Mouse (Mus musculus) forebrain, postnatal 0 days (tissue): ENCODE measurements around the gene Sept10. TPM values are rescaled to one million over a fixed set of nuclear protein-coding genes. Genes with fewer than 3 reads are reported as not detected.

Experiments used
- ATAC-seq: fragments of 200-750 bp; cut with Nextera tagmentation; 2 replicates; pipeline ENCODE4 v1.8.0; 2017; ENCODE audit warnings: mild to moderate bottlenecking, moderate library complexity
- DNase-seq: peaks from one replicate; pipeline ENCODE4 v3.0.0-alpha.2; 2015
- H3K27ac ChIP-seq: fragments of 300-500 bp; sonication (generic); 2 replicates; pipeline ENCODE4 v1.5.1; 2014; ENCODE audit warnings: low read depth, mild to moderate bottlenecking, antibody characterized with exemption, low read length, moderate library complexity, mixed read lengths
- H3K27me3 ChIP-seq: fragments of 300-500 bp; sonication (generic); 2 replicates; pipeline ENCODE4 v1.6.1; 2014; ENCODE audit warnings: mild to moderate bottlenecking, low read length, mixed read lengths; ENCODE audit not compliant: insufficient read depth
- H3K36me3 ChIP-seq: fragments of 300-500 bp; sonication (generic); 2 replicates; pipeline ENCODE4 v1.6.1; 2014; ENCODE audit warnings: mild to moderate bottlenecking, moderate library complexity; ENCODE audit not compliant: insufficient read depth
- H3K4me1 ChIP-seq: fragments of 300-500 bp; sonication (generic); 2 replicates; pipeline ENCODE4 v1.6.1; 2014; ENCODE audit warnings: antibody characterized with exemption; ENCODE audit not compliant: insufficient read depth
- H3K4me2 ChIP-seq: fragments of 300-500 bp; sonication (generic); 2 replicates; pipeline ENCODE4 v1.6.1; 2014; ENCODE audit warnings: low read depth, mild to moderate bottlenecking, moderate library complexity
- H3K4me3 ChIP-seq: fragments of 300-500 bp; sonication (generic); 2 replicates; pipeline ENCODE4 v1.5.1; 2014; ENCODE audit warnings: low read depth, low read length, mixed read lengths
- H3K9ac ChIP-seq: fragments of 300-500 bp; sonication (generic); 2 replicates; pipeline ENCODE4 v1.6.1; 2014; ENCODE audit warnings: mild to moderate bottlenecking
- H3K9me3 ChIP-seq: fragments of 300-500 bp; sonication (generic); 2 replicates; pipeline ENCODE4 v1.6.1; 2016; ENCODE audit warnings: low read length
- CTCF ChIP-seq: sonication (generic); IDR thresholded peaks from 2 replicates; pipeline ENCODE4 v1.5.1; 2016; ENCODE audit warnings: antibody characterized with exemption, control low read depth, low read depth
- WGBS: fragments of 180-500 bp; shearing (Covaris S2); extraction: QIAGEN DNeasy Blood & Tissue Kit; methylation state at CpG from one replicate; pipeline ENCODE4 v1.1.7; 2014; 5-methylcytosine and 5-hydroxymethylcytosine counted together
- polyA plus RNA-seq: library from polyadenylated mRNA; unstranded; fragments of >200 nt; fragmentation: Nextera tagmentation; extraction: Ambion mirVana; gene quantifications from 2 replicates; pipeline ENCODE4 v1.2.1, GENCODE M21; 2015
- total RNA-seq: library from RNA; depleted of rRNA; stranded (reverse); fragments of >200 nt; gene quantifications from 2 replicates; pipeline ENCODE4 v1.2.3, GENCODE M21; 2014

The Sept10 gene
- total and polyA plus RNA-seq, 2 experiments from 2014 or later, result 9.8 to 13.6 TPM

DNA sequence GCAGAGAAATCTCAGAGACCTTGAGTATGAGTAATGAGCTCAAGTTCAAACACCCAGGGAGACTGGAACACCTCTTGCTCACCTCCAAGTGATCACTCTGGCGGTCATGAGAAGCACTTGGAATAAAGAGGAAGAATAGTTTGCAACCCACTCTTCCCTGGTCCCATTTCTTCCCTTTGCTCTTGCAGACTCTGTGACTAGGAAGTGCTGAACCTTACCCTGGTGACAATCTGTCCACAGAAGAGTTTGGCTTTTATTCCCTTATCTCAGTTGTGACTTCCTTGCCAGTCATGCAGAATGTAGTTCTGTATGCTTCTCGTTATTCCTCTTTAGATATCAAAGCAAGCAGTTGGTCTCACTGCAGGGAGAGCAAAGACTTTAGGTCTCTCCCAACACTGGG, 30.3 kb upstream of the Sept10 start:
- 65% methylated on average over 2 of the region's 2 CpGs for WGBS
- no peak for DNase-seq
- no peak overlapping the region for H3K4me2 ChIP-seq
- no peaks in the 10 kb centered on the region for H3K27me3 ChIP-seq
- no peak for TF ChIP-seq CTCF
- H3K36me3 ChIP-seq, result no peaks in the 10 kb centered on the region
- H3K9ac ChIP-seq, result no peak overlapping the region
- H3K9me3 ChIP-seq, result no peaks in the 10 kb centered on the region
- ATAC-seq, result no peak
- no peak overlapping the region for H3K4me3 ChIP-seq
- no peaks in the 10 kb centered on the region for H3K4me1 ChIP-seq
- no peak overlapping the region for H3K27ac ChIP-seq

DNA sequence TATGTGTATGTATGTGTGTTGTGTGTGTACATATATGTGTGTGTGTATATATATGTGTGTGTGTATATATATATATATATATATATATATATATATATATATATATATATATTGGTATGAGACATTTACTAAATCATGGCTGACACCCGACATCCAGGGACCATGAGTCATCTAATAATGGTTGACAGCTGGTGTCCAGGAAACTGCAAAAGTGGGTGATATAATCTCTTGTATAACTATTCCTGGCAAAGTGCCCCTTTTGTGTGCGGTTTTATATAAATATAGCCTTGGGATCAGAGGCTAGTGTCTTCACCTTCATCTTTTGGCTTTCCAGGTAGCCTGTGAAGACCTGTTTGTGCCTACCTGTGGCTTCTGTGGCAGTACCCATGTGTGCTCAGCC, 29.0 kb upstream of the Sept10 start:
- WGBS, result 89% methylated on average over 2 of the region's 2 CpGs
- TF ChIP-seq CTCF, result no peak
- H3K27ac ChIP-seq, result no peak overlapping the region
- no peaks in the 10 kb centered on the region for H3K36me3 ChIP-seq
- ATAC-seq (no peak), DNase-seq (no peak)
- no peak overlapping the region for H3K4me3 ChIP-seq
- no peaks in the 10 kb centered on the region for H3K4me1 ChIP-seq
- no peak overlapping the region for H3K4me2 ChIP-seq
- no peaks in the 10 kb centered on the region for H3K27me3 ChIP-seq
- no peak overlapping the region for H3K9ac ChIP-seq
- peaks cover 4% of the 10 kb centered on the region; the same call in 1 of the 2 replicates for H3K9me3 ChIP-seq

DNA sequence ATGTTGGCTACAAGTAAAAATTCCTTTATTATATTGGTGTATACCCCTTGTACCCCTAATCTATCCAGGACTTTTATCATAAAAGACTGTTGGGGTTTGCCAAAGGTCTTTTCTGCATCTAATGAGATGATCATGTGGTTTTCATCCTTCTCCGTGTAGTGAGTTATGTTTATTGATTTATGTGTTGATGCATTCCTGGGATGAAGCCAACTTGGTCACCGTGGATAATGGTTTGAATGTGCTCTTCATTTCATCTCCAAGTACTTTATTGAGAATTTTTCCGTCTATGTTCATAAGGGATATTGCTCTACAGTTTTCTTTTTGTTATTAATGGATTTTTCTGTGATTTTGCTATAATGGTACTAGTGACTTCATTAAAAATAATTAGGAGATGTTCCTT, 27.9 kb upstream of the Sept10 start:
- H3K4me2 ChIP-seq, result no peak overlapping the region
- ATAC-seq (no peak), DNase-seq (no peak)
- H3K27me3 ChIP-seq, result no peaks in the 10 kb centered on the region
- peaks cover 4% of the 10 kb centered on the region; the same call in 1 of the 2 replicates for H3K9me3 ChIP-seq
- no peaks in the 10 kb centered on the region for H3K36me3 ChIP-seq
- no peak overlapping the region for H3K27ac ChIP-seq
- no peaks in the 10 kb centered on the region for H3K4me1 ChIP-seq
- no peak overlapping the region for H3K4me3 ChIP-seq
- WGBS, result 77% methylated on average over 3 of the region's 3 CpGs
- no peak for TF ChIP-seq CTCF
- no peak overlapping the region for H3K9ac ChIP-seq

DNA sequence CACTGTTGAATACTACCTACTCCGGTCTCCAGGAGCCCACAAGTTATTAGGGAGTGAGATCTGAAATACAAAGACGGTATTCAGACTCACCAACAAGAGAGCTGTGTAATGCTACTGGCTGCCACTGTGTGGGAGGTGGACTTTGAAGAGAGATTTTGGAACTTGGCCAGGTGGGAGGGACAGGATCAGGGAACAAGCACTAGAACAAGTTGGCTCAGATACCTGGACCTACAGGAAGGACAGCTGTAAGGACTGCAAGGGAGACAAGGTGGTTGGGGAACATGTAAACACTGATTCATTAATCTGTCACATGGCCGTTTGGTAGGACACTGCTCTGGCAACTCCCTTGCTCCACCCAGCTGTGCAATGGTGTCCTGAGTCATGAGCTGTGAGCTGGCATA, 19.5 kb upstream of the Sept10 start:
- TF ChIP-seq CTCF, result no peak
- no peak overlapping the region for H3K27ac ChIP-seq
- no peak overlapping the region for H3K4me2 ChIP-seq
- no peaks in the 10 kb centered on the region for H3K36me3 ChIP-seq
- no peak overlapping the region for H3K4me3 ChIP-seq
- 25% methylated on average over 3 of the region's 3 CpGs for WGBS
- ATAC-seq (no peak; the same call in 1 of the 2 replicates), DNase-seq (no peak)
- H3K9me3 ChIP-seq, result no peaks in the 10 kb centered on the region
- H3K27me3 ChIP-seq, result no peaks in the 10 kb centered on the region
- no peak overlapping the region for H3K9ac ChIP-seq
- no peaks in the 10 kb centered on the region for H3K4me1 ChIP-seq

DNA sequence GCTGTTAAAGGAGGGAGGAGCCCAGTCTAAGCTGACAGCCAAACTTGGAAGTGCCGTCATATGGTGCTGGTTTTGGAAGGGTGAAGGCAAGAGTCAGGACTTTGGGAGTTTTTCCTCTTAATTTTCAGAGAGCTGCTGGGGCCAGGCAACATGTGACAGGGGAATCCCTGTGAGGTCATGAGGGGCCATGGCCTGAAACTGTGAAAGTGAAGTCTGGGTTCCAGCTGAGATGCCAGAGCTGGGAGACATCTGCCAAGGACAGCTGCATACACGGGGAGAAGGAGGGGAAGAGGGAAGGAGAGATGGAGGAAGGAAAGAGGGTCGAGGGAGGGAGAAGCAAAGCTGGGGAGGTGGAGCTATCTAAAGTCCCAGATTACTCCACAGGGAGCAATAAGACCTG, 16.1 kb upstream of the Sept10 start:
- Histone ChIP-seq H3K4me3 (no peak overlapping the region), H3K4me1 (no peaks in the 10 kb centered on the region), H3K27me3 (no peaks in the 10 kb centered on the region), H3K36me3 (no peaks in the 10 kb centered on the region), H3K9ac (no peak overlapping the region), H3K9me3 (no peaks in the 10 kb centered on the region), H3K4me2 (no peak overlapping the region), H3K27ac (no peak overlapping the region)
- DNase-seq, result no peak
- no peak for TF ChIP-seq CTCF
- 56% methylated on average over 3 of the region's 3 CpGs for WGBS
- no peak for ATAC-seq

- WGBS, result 81% methylated on average over 6 of the region's 6 CpGs
Measured at GRCm38 (mm10) chr10:59236486-59236885, 14.8 kb upstream of the Sept10 start.

GRCm38 (mm10) chr10:59235847-59236246, 14.2 kb upstream of the Sept10 start:
- Histone ChIP-seq H3K9ac (no peak overlapping the region), H3K27ac (no peak overlapping the region), H3K4me1 (no peaks in the 10 kb centered on the region), H3K27me3 (no peaks in the 10 kb centered on the region), H3K4me3 (no peak overlapping the region), H3K9me3 (no peaks in the 10 kb centered on the region), H3K4me2 (no peak overlapping the region), H3K36me3 (no peaks in the 10 kb centered on the region)
- DNase-seq (no peak), ATAC-seq (no peak)
- 51% methylated on average over 4 of the region's 4 CpGs for WGBS
- no peak for TF ChIP-seq CTCF

More at GRCm38 (mm10) chr10:59236486-59236885, 14.8 kb upstream of the Sept10 start:
- Histone ChIP-seq H3K4me3 (no peak overlapping the region), H3K4me1 (no peaks in the 10 kb centered on the region), H3K36me3 (no peaks in the 10 kb centered on the region), H3K9ac (no peak overlapping the region), H3K27ac (no peak overlapping the region), H3K9me3 (no peaks in the 10 kb centered on the region), H3K4me2 (no peak overlapping the region), H3K27me3 (no peaks in the 10 kb centered on the region)
- ATAC-seq (no peak), DNase-seq (no peak)
- no peak for TF ChIP-seq CTCF

- H3K9me3 ChIP-seq, result no peaks in the 10 kb centered on the region
- 93% methylated on average over 2 of the region's 2 CpGs for WGBS
- H3K27me3 ChIP-seq, result no peaks in the 10 kb centered on the region
- H3K4me2 ChIP-seq, result no peak overlapping the region
- no peak for ATAC-seq
- no peak for TF ChIP-seq CTCF
- H3K4me1 ChIP-seq, result no peaks in the 10 kb centered on the region
- H3K36me3 ChIP-seq, result no peaks in the 10 kb centered on the region
- H3K9ac ChIP-seq, result no peak overlapping the region
- no peak overlapping the region for H3K27ac ChIP-seq
- no peak overlapping the region for H3K4me3 ChIP-seq
- no peak for DNase-seq
Measured at GRCm38 (mm10) chr10:59235227-59235626, 13.6 kb upstream of the Sept10 start.
